Mouse (Mus musculus) ovary, postnatal 10 days (tissue): ENCODE measurements around the gene Kpna7.
A peak's percentile ranks its signal among the peaks of the same experiment; 100 is the strongest.
"Not testable (repeated sequence)": the region's sequence is repeated elsewhere in the genome, so short reads cannot be mapped to it uniquely, and the experiment has no call there.

ENCODE experiments used
- DNase-seq: peaks from one replicate; pipeline ENCODE4 v3.0.0; 2022; ENCODE audit warnings: low spot score

Kpna7 gene

DNA sequence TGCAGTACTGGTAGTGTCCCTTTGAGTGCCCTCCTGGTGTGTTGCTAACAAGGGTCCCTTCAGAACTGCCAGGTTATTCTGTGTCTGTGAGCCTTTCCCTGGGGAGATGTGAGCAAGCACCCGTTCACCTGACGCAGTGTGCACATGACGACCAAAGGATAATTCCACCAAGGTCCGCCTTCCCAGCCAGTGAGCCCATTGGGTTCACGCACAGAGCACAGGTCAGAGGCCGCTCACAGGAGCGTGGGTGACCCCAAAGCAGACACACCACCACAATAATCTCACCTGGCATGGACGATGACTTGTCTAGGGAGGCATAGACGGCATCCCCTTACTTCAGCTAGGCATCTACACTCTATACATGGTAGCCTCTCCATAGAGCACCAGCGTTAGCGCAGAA lies 17.6 kb upstream of the Kpna7 start:
- DNase-seq: not testable (repeated sequence)

DNA sequence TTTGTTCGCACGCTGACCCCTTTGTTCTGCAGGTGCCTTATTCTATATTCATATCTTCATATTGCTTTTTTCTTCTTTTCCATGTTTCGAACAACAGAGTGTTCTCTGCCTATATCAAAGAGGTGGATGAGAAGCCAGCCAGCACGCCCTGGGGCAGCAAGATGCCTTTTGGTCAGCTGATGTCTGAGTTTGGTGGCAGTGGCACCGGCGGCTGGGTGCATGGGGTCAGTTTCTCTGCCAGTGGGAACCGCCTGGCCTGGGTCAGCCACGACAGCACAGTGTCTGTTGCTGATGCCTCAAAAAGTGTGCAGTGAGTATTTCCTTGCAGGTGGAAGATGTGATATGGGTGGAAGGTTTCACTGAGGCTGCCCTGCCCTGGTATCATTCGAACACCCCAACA lies 17.1 kb upstream of the Kpna7 start:
- DNase-seq: no peak

DNA sequence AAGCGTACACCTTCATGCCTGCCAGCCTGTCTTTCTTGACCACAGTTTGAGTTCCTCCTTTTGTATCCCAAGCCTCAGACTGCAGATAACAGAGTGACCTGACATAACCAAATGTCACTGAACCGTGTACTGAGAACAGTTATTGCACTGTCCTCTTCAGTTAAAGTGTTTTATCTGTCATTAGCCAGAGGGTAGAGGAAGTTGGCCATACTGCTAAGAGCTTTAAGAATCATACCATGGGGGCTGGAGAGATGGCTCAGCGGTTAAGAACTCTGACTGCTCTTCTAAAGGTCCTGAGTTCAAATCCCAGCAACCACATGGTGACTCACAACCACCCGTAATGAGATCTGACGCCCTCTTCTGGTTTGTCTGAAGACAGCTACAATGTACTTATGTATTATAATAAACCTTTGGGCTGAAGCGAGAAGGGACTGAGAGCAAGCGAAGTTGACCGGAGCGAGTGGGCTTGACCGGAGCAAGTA lies 14.6 kb upstream of the Kpna7 start:
- no peak for DNase-seq

DNA sequence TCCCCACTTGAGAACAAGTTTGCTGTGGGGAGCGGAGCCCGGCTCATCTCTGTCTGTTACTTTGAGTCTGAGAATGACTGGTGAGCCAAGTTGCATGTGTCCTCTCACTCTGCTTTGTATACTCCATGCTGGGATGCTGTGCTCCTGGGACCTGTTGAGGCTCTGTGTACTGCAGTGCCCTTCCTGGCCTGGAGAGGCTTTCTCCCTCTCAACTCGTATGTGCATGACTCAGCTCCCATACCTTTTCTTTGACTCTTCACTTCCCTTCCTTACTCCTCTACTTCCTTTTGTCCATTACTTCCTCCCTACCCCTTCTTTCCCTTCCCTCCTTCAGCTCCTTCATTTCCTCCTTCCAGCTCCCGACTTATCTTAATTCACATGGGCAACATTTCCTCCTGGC lies 12.4 kb upstream of the Kpna7 start:
- DNase-seq: no peak

DNA sequence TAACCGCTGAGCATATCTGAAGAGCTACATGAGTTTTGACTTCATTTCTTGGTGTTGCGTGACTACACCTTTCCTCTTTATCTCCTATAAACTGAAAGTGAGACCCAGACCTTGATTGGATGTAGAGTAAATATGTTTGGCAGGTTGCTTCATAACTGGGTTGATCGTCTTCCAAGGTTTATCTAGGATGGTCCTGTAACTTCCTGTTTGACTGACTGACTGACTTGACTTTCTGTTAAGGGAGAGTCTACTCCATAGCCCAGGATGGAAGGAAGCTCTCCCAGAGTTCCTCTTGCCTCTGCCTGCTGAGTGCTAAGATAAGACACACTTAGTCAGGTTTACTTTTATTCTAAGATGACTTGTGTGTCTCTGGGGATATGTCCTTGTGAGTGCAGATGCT lies 6.0 kb upstream of the Kpna7 start:
- DNase-seq: no peak

DNA sequence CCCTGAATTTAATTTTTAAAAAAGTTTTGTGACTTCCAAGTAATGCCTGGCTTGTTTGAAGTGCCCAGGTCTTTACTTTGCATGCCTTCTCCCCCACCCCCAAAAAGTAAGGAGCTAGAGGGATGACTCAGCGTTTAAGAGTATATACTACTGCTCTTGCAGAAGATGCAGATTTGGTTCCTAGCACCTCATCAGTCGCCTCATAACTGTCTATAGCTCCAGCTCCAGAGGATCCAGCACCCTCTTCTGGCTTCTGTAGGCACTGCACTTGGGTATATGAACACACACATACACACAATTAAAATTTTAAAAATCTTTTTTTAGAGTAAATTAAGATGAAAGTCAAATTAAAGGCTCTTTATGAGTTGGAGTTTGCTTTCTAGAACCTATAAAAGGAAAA lies 4.4 kb upstream of the Kpna7 start:
- no peak for DNase-seq

DNA sequence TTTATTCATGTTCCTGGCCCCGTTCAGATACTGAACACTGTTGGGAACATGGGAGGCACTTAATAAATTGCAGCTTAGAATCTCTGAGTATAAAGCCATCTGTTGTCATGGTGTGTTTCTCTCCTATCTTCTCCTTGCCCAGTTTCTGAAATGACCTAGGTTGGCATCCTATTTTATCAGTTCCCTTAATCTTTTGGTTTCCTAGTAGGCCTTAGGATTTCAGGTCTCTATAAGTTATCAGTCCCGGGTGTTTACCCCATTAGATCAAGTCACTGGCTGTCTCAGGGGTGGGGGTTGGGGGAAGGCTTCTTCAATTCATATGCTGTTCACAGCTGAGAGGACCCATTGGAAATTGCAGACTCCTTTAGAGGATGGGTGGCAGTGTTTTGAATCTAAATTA lies 992 bp upstream of the Kpna7 start:
- DNase-seq: no peak

DNA sequence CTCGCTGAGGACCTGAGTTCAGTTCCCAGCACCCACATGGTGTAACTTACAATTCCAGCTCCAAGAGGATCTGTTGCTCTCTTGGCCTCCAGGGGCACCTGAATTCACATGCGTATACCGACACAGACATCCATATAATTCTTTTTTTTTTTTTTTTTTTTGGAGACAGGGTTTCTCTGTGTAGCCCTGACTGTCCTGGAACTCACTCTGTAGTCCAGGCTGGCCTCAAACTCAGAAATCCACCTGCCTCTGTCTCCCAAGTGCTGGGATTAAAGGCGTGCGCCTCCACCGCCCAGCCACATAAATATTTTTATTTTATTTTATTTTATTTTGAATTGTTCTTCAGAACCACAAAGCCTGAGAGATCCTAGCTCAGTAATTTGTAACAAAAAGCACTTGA lies 629 bp downstream of the Kpna7 start:
- DNase-seq: not testable (repeated sequence)

DNA sequence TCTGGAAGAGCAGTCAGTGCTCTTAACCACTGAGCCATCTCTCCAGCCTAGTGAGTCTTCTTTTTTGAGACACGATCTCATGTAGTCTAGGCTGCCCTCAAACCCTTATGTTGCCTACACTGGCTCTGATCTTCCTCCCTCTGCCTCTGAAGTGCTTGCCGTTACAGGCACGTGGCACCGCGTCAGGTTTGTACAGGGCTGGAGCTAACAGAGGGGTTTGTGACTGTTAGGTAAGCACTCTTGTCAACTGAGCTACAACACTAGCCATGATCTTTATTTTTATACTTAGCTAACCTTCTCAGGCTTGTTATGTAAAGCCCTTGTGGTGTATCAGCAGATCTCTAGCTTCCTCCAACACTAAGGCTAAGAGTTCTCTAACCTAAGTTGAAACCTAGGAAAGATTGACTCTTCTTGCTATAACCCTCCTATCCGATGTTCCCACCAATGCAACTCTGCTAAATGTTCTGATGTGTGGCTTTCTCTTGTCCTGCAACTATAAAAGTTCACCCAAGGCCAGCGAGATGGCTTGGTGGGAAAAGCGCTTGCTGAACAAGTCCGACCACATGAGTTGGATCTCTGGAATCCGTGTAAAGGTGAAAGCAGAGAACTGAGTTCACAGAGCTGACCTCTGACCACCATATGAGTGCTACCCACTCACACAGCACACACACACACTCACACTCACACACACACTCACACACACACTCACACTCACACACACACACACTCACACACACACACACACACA lies 1.8 kb downstream of the Kpna7 start:
- DNase-seq: no peak

DNA sequence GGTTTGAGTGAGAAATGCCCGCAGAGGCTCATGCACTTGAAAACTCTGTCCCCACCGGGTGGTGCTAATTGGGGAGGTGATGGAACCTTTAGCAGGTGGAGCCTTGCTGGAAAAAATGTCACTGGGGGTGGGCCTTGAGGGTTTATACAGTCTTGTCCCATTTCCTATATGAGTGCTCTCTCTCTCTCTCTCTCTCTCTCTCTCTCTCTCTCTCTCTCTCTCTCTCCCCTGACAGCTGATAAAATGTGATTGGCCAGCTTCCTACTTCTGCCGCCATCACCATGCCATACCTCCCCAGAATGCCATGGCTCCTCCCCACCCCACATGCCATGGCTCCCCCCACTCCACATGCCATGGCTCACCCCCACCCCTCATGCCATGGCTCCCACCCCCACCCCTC lies 8.7 kb downstream of the Kpna7 start:
- no peak for DNase-seq

DNA sequence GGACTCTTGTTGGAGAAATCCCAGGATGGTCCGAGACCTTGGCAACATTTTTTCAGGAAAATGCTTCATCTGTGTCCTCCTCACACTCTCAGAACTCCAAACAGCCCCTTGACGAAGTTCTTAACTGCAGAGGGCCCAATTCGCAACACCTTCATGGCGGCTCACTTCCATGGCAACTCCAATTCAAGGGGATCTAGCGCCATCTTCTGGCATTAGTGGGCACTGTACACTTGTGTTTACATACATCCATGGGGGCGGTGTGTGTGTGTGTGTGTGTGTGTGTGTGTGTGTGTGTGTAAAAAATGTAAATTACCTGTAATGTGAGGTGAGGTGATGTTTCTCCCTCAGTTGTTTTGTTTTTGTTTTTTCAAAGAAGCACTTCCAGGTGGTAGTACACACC lies 12.5 kb downstream of the Kpna7 start:
- no peak for DNase-seq

DNA sequence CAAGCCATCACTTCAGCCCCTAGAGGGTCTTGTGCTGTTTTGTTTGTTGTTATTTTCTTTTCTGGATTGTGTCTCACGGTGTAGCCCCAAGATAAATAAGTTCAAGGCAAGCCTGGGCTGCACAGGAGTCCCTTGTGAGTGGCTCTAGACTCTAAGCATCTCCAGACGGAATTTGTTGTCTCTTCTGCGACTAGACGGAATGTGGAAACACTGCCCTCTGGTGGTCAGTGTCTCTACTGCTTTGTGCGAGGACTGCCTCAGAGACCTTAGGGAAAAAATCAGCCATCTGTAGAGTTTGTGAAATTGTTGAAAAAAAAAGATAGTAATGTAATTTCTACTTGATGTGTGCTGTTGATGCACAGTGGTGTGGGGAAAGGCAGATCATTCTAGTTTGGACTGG lies 14.1 kb downstream of the Kpna7 start:
- peak; percentile 24 for DNase-seq

DNA sequence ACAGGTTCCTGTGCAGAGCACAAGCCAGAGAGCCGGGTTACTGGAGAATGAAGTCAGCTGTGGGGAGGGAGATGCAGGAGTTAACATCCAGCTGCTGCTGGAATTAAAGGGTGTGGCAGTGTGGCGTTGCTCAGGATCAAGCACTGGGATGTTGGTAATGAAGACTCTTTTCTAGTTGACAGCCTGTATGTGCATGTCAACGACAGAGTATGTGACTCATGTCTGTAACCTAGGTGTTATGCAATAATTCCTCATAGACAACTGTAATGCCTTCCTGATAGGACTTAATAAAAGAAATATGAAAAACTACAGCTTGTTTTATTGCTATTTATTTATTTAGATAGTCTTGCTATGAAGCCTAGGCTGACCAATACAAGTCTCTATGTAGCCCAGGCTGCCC lies 15.0 kb downstream of the Kpna7 start:
- no peak for DNase-seq

DNA sequence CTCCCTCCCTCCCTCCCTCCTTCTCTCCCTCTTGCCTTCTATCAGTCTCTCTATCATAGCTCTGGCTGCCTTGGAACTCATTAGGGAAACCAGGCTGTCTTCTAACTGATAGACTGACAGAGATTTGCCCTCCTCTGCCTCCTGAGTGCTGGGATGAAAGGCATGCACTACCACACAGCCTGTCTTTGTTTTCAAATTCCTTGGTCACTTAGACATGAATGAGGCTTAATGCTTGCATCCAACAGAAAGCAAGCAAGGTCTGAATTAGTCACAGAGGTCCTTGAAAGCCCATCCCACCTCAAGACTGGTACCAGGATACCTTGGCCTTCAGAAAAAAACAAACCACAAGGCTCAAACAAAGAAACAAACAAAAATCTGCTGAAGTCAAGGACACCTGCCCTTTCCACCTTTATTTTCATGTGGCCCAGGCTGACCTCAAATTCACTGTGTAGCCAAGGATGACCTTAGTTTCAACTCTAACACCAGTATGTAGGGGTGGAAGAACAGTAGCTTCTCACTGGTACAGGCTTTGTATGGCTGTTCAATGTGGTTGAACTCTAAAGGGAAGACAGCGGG lies 19.0 kb downstream of the Kpna7 start:
- DNase-seq: no peak

DNA sequence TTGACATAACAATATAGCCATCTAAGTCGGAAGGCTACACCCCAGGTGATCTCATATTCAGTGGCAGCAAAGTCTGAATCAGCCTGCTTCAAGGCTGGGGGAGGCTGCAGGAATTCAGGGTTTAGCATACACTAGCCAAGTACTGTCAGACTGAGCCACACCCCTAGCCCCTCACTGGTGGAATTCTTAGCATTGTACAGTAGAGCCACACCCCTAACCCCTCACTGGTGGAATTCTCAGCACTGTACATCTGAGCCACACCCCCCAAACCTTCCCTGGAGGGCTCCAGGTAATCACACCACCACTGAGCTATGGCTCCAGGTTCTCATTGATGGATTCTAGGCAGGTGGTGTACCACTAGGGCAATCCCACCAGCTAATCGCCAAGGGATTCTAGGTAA lies 24.3 kb downstream of the Kpna7 start:
- no peak for DNase-seq

DNA sequence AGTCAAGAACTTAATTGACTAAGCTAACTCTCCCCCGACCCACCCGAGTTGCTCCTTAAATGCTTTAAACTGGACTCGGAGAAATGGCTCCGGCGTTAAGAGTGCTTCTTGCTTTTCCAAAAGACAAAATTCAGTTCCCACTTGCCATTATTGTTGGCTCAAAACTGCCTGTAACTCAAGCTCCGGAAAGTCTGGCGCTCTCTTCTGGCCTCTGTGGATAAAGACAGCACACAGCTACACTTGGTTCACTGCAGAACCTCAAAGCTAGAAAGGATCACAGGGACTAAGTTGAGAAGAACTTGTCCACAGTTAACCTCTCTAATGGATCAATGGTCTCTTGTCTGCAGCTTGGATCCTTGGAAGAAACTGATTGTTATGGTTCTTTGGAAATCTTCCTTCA lies 25.1 kb downstream of the Kpna7 start:
- no peak for DNase-seq

DNA sequence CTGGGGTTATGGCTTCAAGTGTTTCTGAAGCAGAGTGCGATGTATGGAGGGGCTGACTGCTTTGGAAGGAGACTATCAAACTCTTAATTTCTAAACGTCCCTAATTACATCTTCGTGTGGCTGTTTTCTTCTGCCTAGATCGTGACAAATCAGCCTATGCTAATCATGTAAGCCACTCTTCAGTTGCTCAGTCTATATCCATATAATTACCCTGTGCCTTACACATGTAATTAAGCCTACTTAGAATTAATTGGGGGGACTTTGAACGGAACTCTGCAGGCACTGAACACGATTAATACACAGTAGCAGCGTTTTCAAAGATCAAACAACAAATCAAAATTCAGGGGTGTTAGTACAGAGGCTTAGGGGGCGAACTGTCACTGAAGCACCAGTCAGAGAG lies 25.9 kb downstream of the Kpna7 start:
- no peak for DNase-seq

DNA sequence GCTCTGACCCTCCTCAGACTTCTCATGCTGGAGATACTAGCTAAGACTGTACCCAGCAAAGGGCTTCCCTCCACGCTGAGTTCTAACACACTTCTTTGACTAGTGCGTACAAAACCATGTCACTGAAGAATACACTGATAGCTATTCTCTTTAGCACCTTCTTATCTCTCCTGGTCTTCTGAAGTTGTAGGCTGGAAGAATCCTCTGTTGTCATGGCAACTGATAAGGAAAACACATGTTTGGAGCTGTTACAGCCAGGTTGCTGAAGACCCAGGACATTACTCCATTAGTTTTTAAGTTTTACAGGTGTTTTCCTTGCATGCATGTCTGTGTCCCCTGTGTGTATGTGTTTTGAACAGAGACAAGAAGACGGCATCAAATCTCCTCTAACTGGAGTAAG lies 29.6 kb downstream of the Kpna7 start:
- DNase-seq: not testable (repeated sequence)

DNA sequence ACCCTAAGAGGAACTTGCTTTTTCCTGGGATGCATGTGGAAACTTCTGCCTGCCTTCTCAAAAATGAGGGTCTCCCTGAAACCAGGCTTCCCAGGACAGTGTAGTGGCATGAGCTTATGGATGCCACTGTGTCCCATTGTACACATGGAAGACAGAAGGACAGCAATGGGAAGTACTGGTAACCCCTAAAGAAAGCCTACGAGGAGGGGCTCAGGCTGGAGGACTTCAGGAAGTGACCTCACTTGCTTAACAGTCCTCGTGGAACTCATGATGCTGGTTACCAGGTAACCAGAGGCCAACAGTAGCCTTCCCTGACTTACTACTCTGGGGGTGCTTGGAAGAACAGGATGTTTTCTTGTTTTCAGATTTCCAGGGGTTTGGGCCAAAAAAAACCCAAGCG lies 41.1 kb downstream of the Kpna7 start, which contains the start of gene 1700018F24Rik:
TSS of gene 1700018F24Rik (plus strand) at position 301 of the 400 bp plus-strand sequence.
- DNase-seq: not testable (repeated sequence)

DNA sequence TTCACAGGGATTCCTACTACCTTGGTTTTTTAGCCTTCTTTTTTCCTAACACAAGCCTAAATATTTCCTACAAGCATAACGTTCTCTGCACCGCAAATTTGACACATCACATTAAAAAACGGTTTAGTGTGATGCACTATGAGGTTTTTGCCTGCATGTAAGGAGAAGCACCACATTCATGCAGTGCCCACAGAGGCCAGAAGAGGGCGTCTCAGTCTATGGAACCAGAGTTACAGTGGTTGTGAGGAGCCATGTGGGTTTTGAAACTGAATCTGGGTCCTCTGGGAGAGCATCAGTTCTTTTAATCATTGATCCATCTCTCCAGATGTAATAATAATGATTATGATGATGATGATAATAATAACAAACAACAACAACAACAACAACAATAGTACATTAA lies 42.2 kb downstream of the Kpna7 start:
- no peak for DNase-seq

DNA sequence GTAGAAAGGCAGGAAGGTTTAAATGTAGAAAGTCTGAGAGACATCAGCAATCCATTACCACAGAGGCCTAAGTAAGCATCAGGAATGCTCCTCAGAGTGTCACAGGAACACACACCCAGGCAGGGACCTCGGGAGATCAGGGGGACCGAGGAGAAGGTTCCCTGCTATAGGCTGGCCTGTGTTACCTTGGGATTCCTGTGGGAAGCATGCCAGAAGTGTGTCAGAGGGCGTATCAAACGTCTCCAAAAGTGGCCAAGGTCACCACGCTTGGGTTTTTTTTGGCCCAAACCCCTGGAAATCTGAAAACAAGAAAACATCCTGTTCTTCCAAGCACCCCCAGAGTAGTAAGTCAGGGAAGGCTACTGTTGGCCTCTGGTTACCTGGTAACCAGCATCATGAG lies 51.4 kb downstream of the Kpna7 start, which contains the start of gene Gm4871:
TSS of gene Gm4871 (minus strand) at position 364 of the 400 bp plus-strand sequence.
- DNase-seq: not testable (repeated sequence)

DNA sequence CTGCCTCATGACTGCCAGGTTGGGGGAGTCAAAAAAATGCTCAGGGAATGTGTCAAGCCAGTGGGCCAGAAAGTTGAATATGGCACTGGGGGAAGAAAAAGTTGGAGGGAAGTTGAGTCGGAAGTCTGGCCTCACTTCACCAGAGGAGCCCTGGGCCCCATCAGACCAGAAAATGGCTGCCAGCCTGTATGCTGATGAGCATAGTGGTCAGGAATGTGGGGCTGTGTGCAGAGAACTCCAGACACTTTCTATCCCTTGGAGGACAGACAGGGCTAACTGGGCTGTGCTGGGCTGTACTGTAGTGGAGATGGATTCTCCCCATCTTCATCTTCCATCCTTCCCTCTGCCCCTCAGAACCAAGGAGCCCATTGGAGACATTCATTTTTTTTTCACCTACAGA lies 53.4 kb downstream of the Kpna7 start:
- not testable (repeated sequence) for DNase-seq

DNA sequence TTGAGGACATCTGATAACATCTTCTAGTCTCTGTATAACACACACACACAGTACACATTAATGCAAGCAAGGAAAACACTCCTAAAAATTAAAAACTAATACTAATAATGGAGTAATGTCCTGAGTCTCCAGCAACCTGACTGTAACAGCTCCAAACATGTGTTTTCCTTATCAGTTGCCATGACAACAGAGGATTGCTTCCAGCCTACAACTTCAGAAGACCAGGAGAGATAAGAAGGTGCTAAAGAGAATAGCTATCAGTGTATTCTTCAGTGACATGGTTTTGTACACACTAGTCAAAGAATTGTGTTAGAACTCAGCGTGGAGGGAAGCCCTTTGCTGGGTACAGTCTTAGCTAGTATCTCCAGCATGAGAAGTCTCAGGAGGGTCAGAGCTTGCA lies 63.1 kb downstream of the Kpna7 start:
- DNase-seq: not testable (repeated sequence)

DNA sequence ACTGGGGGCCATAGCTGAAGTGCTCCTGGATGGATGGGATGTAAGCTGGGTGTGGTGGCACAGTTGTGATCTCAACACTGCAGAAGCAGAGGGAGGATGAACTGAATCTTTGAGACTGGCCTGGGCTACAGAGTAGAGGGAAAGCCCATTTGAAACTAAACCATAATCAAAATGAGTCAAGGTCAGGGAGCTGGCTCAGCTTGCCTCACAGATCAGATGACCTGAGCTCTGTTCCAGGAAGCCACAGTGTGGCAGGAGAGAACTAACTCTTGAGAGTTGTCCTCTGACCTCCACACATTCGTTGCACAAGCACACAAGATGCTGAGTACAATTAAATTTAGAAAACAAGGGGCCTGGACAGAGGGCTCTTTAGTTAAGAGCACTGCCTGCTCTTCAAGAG lies 63.6 kb downstream of the Kpna7 start:
- DNase-seq: not testable (repeated sequence)
